Mouse (Mus musculus): Measurements from ENCODE around the gene Wsb2. TPM values are rescaled to one million over a fixed set of nuclear protein-coding genes. Genes with fewer than 3 reads are reported as not detected.

Wsb2 gene
- polyA plus RNA-seq, 1 experiment = 151 TPM

GRCm38 (mm10) chr5:117380199-117380598, 23.1 kb downstream of the Wsb2 start:
- DNase-seq = no peak
- Histone ChIP-seq H3K4me1 (ENCODE audit: control insufficient read depth, insufficient read depth, low read length) (no peaks in the 10 kb centered on the region), H3K4me3 (replicated peaks; ENCODE audit: extremely low read depth, low read depth, low read length) (no peak overlapping the region)
- 56% methylated on average over 4 of the region's 4 CpGs for WGBS
- TF ChIP-seq CTCF (IDR thresholded peaks at IDR 0.05; ENCODE audit: insufficient read depth, low read length) = no peak
- TF ChIP-seq POLR2A (IDR thresholded peaks at IDR 0.05; ENCODE audit: borderline replicate concordance, extremely low read depth, low read depth, low read length) = no peak

GRCm38 (mm10) chr5:117381785-117382184, 24.7 kb downstream of the Wsb2 start:
- DNase-seq = no peak
- no peaks in the 10 kb centered on the region for H3K4me1 ChIP-seq (ENCODE audit: control insufficient read depth, insufficient read depth, low read length)
- TF ChIP-seq POLR2A (IDR thresholded peaks at IDR 0.05; ENCODE audit: borderline replicate concordance, extremely low read depth, low read depth, low read length) = no peak
- no peak for TF ChIP-seq CTCF (IDR thresholded peaks at IDR 0.05; ENCODE audit: insufficient read depth, low read length)
- 86% methylated on average over 7 of the region's 7 CpGs for WGBS
- no peak overlapping the region for H3K4me3 ChIP-seq (replicated peaks; ENCODE audit: extremely low read depth, low read depth, low read length)

GRCm38 (mm10) chr5:117383198-117383597, 26.1 kb downstream of the Wsb2 start:
- peaks cover 2% of the 10 kb centered on the region; the same call in 1 of the 2 replicates for H3K4me1 ChIP-seq (ENCODE audit: control insufficient read depth, insufficient read depth, low read length)
- 72% methylated on average over 12 of the region's 12 CpGs for WGBS
- no peak overlapping the region for H3K4me3 ChIP-seq (replicated peaks; ENCODE audit: extremely low read depth, low read depth, low read length)
- DNase-seq = no peak
- no peak for TF ChIP-seq POLR2A (IDR thresholded peaks at IDR 0.05; ENCODE audit: borderline replicate concordance, extremely low read depth, low read depth, low read length)

- DNase-seq = peak; percentile 38
- peaks cover 6% of the 10 kb centered on the region for H3K4me1 ChIP-seq (ENCODE audit: control insufficient read depth, insufficient read depth, low read length)
- WGBS = 5% methylated on average over 16 of the region's 16 CpGs
- TF ChIP-seq POLR2A (IDR thresholded peaks at IDR 0.05; ENCODE audit: borderline replicate concordance, extremely low read depth, low read depth, low read length) = no peak
- 0 out of 2 replicates have a peak, but pooled peaks have one; percentile 22 for TF ChIP-seq CTCF (IDR thresholded peaks at IDR 0.05; ENCODE audit: insufficient read depth, low read length)
- peak overlapping the region; percentile 64 for H3K4me3 ChIP-seq (replicated peaks; ENCODE audit: extremely low read depth, low read depth, low read length)
Observed at GRCm38 (mm10) chr5:117388296-117388751, 31.2 kb downstream of the Wsb2 start.

- under 1% methylated on average over 44 of the region's 44 CpGs for WGBS
- Histone ChIP-seq H3K4me3 (replicated peaks; ENCODE audit: extremely low read depth, low read depth, low read length) (peak within 1 kb of the TSS; percentile 67), H3K4me1 (ENCODE audit: control insufficient read depth, insufficient read depth, low read length) (peaks cover 6% of the 10 kb centered on the region)
- peak; percentile 94 for DNase-seq
- TF ChIP-seq CTCF (IDR thresholded peaks at IDR 0.05; ENCODE audit: insufficient read depth, low read length) = no peak
- peak; percentile 43; the same call in 1 of the 2 replicates for TF ChIP-seq POLR2A (IDR thresholded peaks at IDR 0.05; ENCODE audit: borderline replicate concordance, extremely low read depth, low read depth, low read length)
Observed at GRCm38 (mm10) chr5:117388877-117389276, 31.8 kb downstream of the Wsb2 start, which contains the start of gene Rfc5. Gene Rfc5, minus strand, starts transcription at chr5:117389047.

GRCm38 (mm10) chr5:117390895-117391294, 33.8 kb downstream of the Wsb2 start:
- Histone ChIP-seq H3K4me1 (ENCODE audit: control insufficient read depth, insufficient read depth, low read length) (peaks cover 6% of the 10 kb centered on the region), H3K4me3 (replicated peaks; ENCODE audit: extremely low read depth, low read depth, low read length) (no peak overlapping the region)
- no peak for DNase-seq
- TF ChIP-seq CTCF (IDR thresholded peaks at IDR 0.05; ENCODE audit: insufficient read depth, low read length) = no peak
- TF ChIP-seq POLR2A (IDR thresholded peaks at IDR 0.05; ENCODE audit: borderline replicate concordance, extremely low read depth, low read depth, low read length) = no peak
- 89% methylated on average over 1 of the region's 1 CpGs for WGBS

GRCm38 (mm10) chr5:117395834-117396233, 38.7 kb downstream of the Wsb2 start:
- WGBS = 81% methylated on average over 5 of the region's 5 CpGs
- no peak for DNase-seq
- TF ChIP-seq CTCF (IDR thresholded peaks at IDR 0.05; ENCODE audit: insufficient read depth, low read length) (no peak), POLR2A (IDR thresholded peaks at IDR 0.05; ENCODE audit: borderline replicate concordance, extremely low read depth, low read depth, low read length) (no peak)
- Histone ChIP-seq H3K4me3 (replicated peaks; ENCODE audit: extremely low read depth, low read depth, low read length) (no peak overlapping the region), H3K4me1 (ENCODE audit: control insufficient read depth, insufficient read depth, low read length) (no peaks in the 10 kb centered on the region)

- 59% methylated on average over 6 of the region's 6 CpGs for WGBS
- DNase-seq = no peak
- TF ChIP-seq CTCF (IDR thresholded peaks at IDR 0.05; ENCODE audit: insufficient read depth, low read length) (no peak), POLR2A (IDR thresholded peaks at IDR 0.05; ENCODE audit: borderline replicate concordance, extremely low read depth, low read depth, low read length) (no peak)
- H3K4me1 ChIP-seq (ENCODE audit: control insufficient read depth, insufficient read depth, low read length) = no peaks in the 10 kb centered on the region
- no peak overlapping the region for H3K4me3 ChIP-seq (replicated peaks; ENCODE audit: extremely low read depth, low read depth, low read length)
Observed at GRCm38 (mm10) chr5:117396596-117397014, 39.5 kb downstream of the Wsb2 start.

GRCm38 (mm10) chr5:117397371-117397770, 40.3 kb downstream of the Wsb2 start:
- WGBS = 72% methylated on average over 6 of the region's 6 CpGs
- no peak overlapping the region for H3K4me3 ChIP-seq (replicated peaks; ENCODE audit: extremely low read depth, low read depth, low read length)
- no peaks in the 10 kb centered on the region for H3K4me1 ChIP-seq (ENCODE audit: control insufficient read depth, insufficient read depth, low read length)
- no peak for DNase-seq
- no peak for TF ChIP-seq CTCF (IDR thresholded peaks at IDR 0.05; ENCODE audit: insufficient read depth, low read length)
- TF ChIP-seq POLR2A (IDR thresholded peaks at IDR 0.05; ENCODE audit: borderline replicate concordance, extremely low read depth, low read depth, low read length) = no peak

- Histone ChIP-seq H3K4me3 (replicated peaks; ENCODE audit: extremely low read depth, low read depth, low read length) (no peak overlapping the region), H3K4me1 (ENCODE audit: control insufficient read depth, insufficient read depth, low read length) (no peaks in the 10 kb centered on the region)
- DNase-seq = no peak
- WGBS = 63% methylated on average over 4 of the region's 5 CpGs
- TF ChIP-seq CTCF (IDR thresholded peaks at IDR 0.05; ENCODE audit: insufficient read depth, low read length) (no peak), POLR2A (IDR thresholded peaks at IDR 0.05; ENCODE audit: borderline replicate concordance, extremely low read depth, low read depth, low read length) (no peak)
Observed at GRCm38 (mm10) chr5:117398007-117398550, 41.0 kb downstream of the Wsb2 start.

All from lung, adult 2 months (tissue).